Mouse (Mus musculus): ENCODE results near the gene Slc16a13.

- TF ChIP-seq CTCF (IDR thresholded peaks at IDR 0.05; ENCODE audit: insufficient read depth, low read length): no peak
- no peak for TF ChIP-seq POLR2A (IDR thresholded peaks at IDR 0.05; ENCODE audit: borderline replicate concordance, extremely low read depth, low read depth, low read length)
Measured at GRCm38 (mm10) chr11:70220323-70220722, 541 bp downstream of the Slc16a13 start.
